Mouse (Mus musculus): ENCODE data around the gene Stip1.
A peak's percentile ranks its signal among the peaks of the same experiment; 100 is the strongest.

The Stip1 gene

GRCm38 (mm10) chr19:6985300-6985699 is 54.5 kb downstream of the Stip1 start:
- no peak for DNase-seq (ENCODE audit: low spot score)

- no peak for DNase-seq (ENCODE audit: low spot score)
These were observed 56.1 kb downstream of the Stip1 start for GRCm38 (mm10) chr19:6983621-6984020.

- DNase-seq (ENCODE audit: low spot score): no peak
These were observed 58.3 kb downstream of the Stip1 start for GRCm38 (mm10) chr19:6981465-6981864.

- DNase-seq (ENCODE audit: low spot score): peak; percentile 100
These were observed 59.2 kb downstream of the Stip1 start, which contains the start of gene Fkbp2 for GRCm38 (mm10) chr19:6980381-6981093. Fkbp2 (minus strand) TSS chr19:6980501.

GRCm38 (mm10) chr19:6979486-6980380 is 60.0 kb downstream of the Stip1 start:
- DNase-seq (ENCODE audit: low spot score): peak; percentile 100

GRCm38 (mm10) chr19:6979001-6979479 is 60.7 kb downstream of the Stip1 start:
- DNase-seq (ENCODE audit: low spot score): peak; percentile 84

GRCm38 (mm10) chr19:6978639-6978974 is 61.2 kb downstream of the Stip1 start:
- no peak for DNase-seq (ENCODE audit: low spot score)

GRCm38 (mm10) chr19:6977759-6978638 is 61.8 kb downstream of the Stip1 start:
- no peak for DNase-seq (ENCODE audit: low spot score)

- DNase-seq (ENCODE audit: low spot score): peak; percentile 89
These were observed 63.9 kb downstream of the Stip1 start, which contains the start of gene Plcb3 for GRCm38 (mm10) chr19:6975537-6976521. Plcb3 (minus strand) TSS chr19:6976470.

- DNase-seq (ENCODE audit: low spot score): peak; percentile 90
These were observed 65.3 kb downstream of the Stip1 start, which contains the start of gene Ppp1r14b for GRCm38 (mm10) chr19:6974211-6975205. Ppp1r14b (plus strand) TSS chr19:6974968.

- no peak for DNase-seq (ENCODE audit: low spot score)
These were observed 66.1 kb downstream of the Stip1 start for GRCm38 (mm10) chr19:6973581-6974190.

GRCm38 (mm10) chr19:6972247-6972917 is 67.4 kb downstream of the Stip1 start:
- DNase-seq (ENCODE audit: low spot score): no peak

- no peak for DNase-seq (ENCODE audit: low spot score)
These were observed 68.1 kb downstream of the Stip1 start for GRCm38 (mm10) chr19:6971644-6972043.

All from adipocyte (in vitro differentiated cells).